Mouse (Mus musculus): ENCODE data around the gene Hic1. TPM values are rescaled to one million over a fixed set of nuclear protein-coding genes. Genes with fewer than 3 reads are reported as not detected.

The Hic1 gene
- 1.6 TPM for total RNA-seq (2023)

DNA sequence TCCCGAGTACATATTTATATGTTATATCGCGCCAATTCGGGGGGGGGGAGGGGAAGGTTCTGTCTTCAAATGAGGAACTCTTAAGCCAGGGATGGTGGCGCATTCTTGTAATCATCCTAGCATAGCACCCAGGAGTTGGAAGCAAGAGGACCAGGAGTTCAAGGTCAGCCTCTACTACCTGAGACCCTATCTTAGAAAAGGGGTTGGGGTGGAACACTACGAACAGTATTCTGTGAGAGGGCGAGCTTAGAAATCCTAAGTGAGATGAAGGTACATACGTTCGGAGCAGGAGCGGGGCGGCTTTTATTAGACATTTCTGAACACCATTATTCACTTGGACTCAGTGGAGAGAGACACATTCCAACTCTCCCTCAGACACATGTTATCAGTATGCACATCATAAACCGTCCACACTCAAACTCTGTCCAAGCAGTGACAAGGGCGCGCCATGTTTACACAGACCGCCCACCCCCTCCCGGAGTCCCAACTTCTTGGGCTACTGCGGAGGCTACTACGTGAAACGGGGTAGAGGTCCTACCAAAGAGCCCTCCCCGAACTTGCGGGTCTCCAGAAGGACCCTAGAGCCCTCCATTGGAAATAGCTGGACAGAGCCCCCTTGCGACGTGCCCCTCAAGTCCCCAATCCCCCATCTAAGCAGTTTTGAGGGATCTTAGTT, at the start of gene Hic1:
Hic1 (minus strand) TSS at position 115 of the 676 bp plus-strand sequence.

DNA sequence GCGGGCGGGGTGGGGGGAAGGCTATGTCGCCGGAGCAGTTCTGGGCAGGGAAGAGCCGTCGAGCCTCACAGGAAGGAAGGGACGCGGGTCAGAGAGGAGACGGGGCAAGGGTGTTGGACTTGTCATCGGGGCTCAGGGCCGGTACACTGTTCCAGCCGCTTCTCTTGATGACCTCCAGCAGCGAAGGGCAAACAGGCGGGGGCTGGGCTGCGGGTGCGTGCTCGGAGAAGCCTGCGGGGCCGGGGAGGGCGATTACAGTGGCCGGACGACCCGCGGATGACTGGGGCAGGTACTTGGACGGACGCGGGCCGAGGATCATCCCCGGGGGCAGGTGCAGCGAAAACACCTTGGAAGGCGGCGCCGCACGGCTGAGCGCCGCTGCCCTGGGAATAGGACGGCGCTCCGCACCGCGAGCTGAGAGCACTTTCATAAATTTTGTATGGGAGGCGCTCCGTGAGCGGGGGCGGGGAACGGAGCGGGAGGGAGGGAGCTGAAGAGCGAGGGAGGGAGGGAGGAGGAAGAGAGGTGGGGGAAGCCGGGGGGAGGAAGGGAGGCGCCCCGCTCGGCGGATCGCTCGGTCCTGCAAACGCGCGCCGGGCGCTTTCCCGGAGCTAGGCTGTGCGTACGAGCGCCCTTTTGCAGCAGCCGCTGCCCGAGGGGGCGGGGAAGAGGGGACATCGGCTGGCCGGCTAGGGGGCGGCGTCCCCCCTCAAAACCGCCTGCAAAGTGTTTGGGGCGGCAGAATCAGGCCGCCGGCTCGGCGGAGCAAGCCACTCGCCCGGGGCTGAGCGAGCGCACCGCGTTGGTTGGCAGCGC, 24.1 kb upstream of the Hic1 start, which contains the start of gene Rtn4rl1:
Rtn4rl1 (plus strand) TSS at position 528 of the 816 bp plus-strand sequence.

DNA sequence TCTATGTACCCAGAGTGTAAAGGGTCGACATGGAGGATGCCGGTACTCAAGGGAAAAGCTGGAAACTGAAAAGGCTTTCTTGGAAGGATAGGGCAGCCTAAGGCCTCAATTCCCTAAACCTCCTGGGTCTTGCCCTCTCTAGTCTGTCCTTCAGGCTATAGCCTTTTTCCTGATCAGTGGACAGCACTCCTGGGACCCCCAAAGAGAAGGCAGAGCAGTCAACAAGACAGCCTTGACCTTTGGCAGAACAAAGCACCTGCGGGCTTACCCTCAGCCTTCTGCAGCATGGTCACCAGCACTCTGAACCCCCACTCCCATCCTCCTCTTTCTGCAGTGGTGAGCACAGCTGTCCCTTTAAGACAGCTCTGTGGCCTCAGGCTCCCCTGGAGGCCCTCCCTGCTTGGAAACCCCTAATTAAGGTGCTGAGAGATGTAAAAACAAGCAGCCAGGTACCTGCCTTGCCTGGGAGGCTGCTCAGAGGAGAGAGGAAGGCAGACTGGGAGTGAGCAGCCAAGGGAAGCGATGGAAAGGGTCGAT, 21.7 kb upstream of the Hic1 start, which contains the start of gene Dph1:
Dph1 (minus strand) TSS at position 337 of the 537 bp plus-strand sequence.

DNA sequence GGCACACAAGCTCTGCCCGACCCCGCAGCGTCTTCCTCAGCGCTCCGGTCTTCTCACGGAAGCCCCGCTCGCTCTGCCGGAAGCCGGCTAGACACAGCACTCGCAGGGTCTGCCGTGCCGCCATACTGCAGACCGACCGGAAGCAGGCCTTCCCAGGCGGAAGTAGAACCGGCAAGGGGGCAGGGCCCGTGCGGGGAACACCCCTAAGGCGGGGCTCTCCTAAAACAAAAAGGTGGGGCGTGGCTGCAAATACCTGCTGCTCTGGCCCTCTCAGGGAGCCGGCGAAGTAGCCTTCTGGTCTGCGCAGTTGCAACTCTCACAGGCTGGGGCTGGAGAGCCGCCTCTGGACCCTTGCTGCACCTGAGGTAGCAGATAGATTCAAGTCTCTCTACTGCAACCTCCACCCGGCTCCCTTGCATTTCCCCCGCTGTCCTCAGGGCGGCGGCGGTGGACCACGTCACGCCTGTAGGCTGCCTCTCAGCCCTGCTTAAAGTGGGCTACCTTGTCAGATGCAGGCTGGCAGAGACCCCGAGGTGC, 9.4 kb upstream of the Hic1 start, which contains the start of gene Ovca2:
Ovca2 (minus strand) TSS at position 164 of the 537 bp plus-strand sequence.

Other genes starting within 250 kb of the Hic1 start
- 73.4 TPM for gene Smg6, start 243.7 kb downstream of the Hic1 start, total RNA-seq (2023)
- 3.3 TPM for gene Srr, start 243.6 kb downstream of the Hic1 start, total RNA-seq (2023)
- 18.4 TPM for gene Ovca2, start 9.3 kb upstream of the Hic1 start, total RNA-seq (2023)
- gene Dph1, start 21.7 kb upstream of the Hic1 start, total RNA-seq (2023): 18.1 TPM
- gene Rtn4rl1, start 24.3 kb upstream of the Hic1 start, total RNA-seq (2023): 21.3 TPM
- gene Rpa1, start 178.8 kb upstream of the Hic1 start, total RNA-seq (2023): 155 TPM
- 12.2 TPM for gene Smyd4, start 178.9 kb upstream of the Hic1 start, total RNA-seq (2023)

Data from CD4-positive naive resting alpha-beta T cell, adult 76 days (primary cell).